Mouse (Mus musculus) leukemia stem cell, adult 10-12 weeks (primary cell): ENCODE data around the gene Hnrnpa1. TPM values are rescaled to one million over a fixed set of nuclear protein-coding genes. Genes with fewer than 3 reads are reported as not detected.

Experiments used
- polyA plus RNA-seq: library from polyadenylated mRNA; stranded (reverse); fragments of >175 nt; gene quantifications from 2 replicates; pipeline ENCODE4 v1.2.3, GENCODE M21; 2012; ENCODE audit warnings: low replicate concordance

The Hnrnpa1 gene
- 38.4 and 107 TPM in 2 replicates for polyA plus RNA-seq

GRCm38 (mm10) chr15:103240160-103241028, at the start of gene Hnrnpa1:
Gene Hnrnpa1 (plus strand): TSS chr15:103240432.

GRCm38 (mm10) chr15:103239685-103240159, 510 bp upstream of the Hnrnpa1 start, which contains the start of gene Cbx5:
Gene Cbx5 (minus strand): TSS chr15:103239816.

GRCm38 (mm10) chr15:103257790-103258728, 17.8 kb downstream of the Hnrnpa1 start, which contains the start of gene Nfe2:
Gene Nfe2 (minus strand): TSS chr15:103258403.

DNA sequence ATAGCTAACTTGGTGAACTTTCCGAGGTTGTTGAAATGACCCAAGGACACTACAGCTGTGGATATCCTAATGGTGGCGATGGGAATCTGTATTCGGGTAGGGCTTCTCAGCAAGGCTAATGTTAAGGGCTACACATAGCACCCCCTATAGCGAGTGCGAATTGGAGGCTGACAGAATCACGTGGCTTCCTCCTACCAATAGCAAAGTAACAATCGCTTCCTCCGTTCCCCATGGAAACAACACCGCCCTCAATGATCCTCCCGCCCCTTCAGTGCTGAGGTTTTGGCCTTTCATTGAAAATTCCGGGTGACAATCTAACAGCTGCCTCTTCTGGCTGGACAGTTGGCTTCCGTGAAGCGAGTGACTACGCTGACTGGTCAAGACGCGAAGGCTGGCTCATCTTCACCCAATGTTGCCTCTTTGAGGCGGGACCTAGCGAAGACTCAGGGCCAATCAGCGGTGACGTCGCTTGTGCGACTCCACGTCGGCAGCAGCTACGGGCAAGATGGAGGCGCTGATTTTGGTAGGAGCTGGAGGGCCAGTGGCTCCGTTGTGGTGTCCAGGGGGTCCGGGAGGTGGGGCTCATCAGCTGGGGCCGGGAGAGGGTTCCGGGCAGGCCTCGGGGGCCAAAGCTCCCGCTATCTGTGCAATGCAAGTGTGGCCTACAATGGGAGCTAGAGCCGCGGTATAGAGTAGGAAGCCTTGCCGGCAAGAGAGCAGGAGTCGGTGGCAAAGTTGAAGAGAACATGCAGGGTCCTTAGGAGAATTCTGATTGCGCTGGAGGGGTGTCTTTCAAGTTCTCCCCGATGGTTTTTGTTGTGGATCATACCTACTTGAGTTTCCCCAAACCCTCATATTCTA, 32.4 kb downstream of the Hnrnpa1 start, which contains the start of gene Copz1:
Gene Copz1 (plus strand): TSS at position 296 of the 861 bp plus-strand sequence.

Other genes starting within 250 kb of the Hnrnpa1 start
- gene Hoxc8, start 249.8 kb upstream of the Hnrnpa1 start, polyA plus RNA-seq: not detected in 2 replicates
- 0.27 and 0.62 TPM in 2 replicates for gene Hoxc6, start 242.2 kb upstream of the Hnrnpa1 start, polyA plus RNA-seq
- gene Hoxc4, start 221.5 kb upstream of the Hnrnpa1 start, polyA plus RNA-seq: 0.55 TPM in 1 of 2 replicates, not detected in the other
- gene Smug1, start 73.3 kb upstream of the Hnrnpa1 start, polyA plus RNA-seq: 1.9 TPM in 2 replicates
- 3.3 and 8.9 TPM in 2 replicates for gene Cbx5, start 616 bp upstream of the Hnrnpa1 start, polyA plus RNA-seq
- gene Nfe2, start 18.0 kb downstream of the Hnrnpa1 start, polyA plus RNA-seq: 83.4 and 89.7 TPM in 2 replicates
- gene Copz1, start 32.3 kb downstream of the Hnrnpa1 start, polyA plus RNA-seq: 10.5 and 45.1 TPM in 2 replicates
- 0.10 and 0.16 TPM in 2 replicates for gene Gpr84, start 70.2 kb downstream of the Hnrnpa1 start, polyA plus RNA-seq
- gene Zfp385a, start 99.7 kb downstream of the Hnrnpa1 start, polyA plus RNA-seq: 400 and 549 TPM in 2 replicates
- gene Itga5, start 126.3 kb downstream of the Hnrnpa1 start, polyA plus RNA-seq: 17.7 and 39.6 TPM in 2 replicates
- gene Gtsf1, start 190.0 kb downstream of the Hnrnpa1 start, polyA plus RNA-seq: not detected in 2 replicates
- gene Gtsf2, start 208.0 kb downstream of the Hnrnpa1 start, polyA plus RNA-seq: not detected in 2 replicates
- 3.1 and 9.3 TPM in 2 replicates for gene Nckap1l, start 213.4 kb downstream of the Hnrnpa1 start, polyA plus RNA-seq